Mouse (Mus musculus): ENCODE results near the gene Ercc5. TPM values are rescaled to one million over a fixed set of nuclear protein-coding genes. Genes with fewer than 3 reads are reported as not detected.

Gene Ercc5
- polyA plus RNA-seq, 1 experiment, result 66.9 TPM

- Histone ChIP-seq H3K4me1 (ENCODE audit: control insufficient read depth, insufficient read depth, low read length) (no peaks in the 10 kb centered on the region), H3K9ac (ENCODE audit: low read depth, poor library complexity, severe bottlenecking) (no peak overlapping the region), H3K27me3 (ENCODE audit: control insufficient read depth, insufficient read depth, low read length, poor library complexity, severe bottlenecking) (no peaks in the 10 kb centered on the region), H3K9me3 (replicated peaks; ENCODE audit: control insufficient read depth, insufficient read depth, low read length, poor library complexity, severe bottlenecking) (no peaks in the 10 kb centered on the region), H3K4me3 (ENCODE audit: low read depth, low read length) (no peak overlapping the region), H3K36me3 (ENCODE audit: control insufficient read depth, insufficient read depth, low read length, poor library complexity, severe bottlenecking) (no peaks in the 10 kb centered on the region), H3K27ac (ENCODE audit: insufficient read depth, low read length) (no peak overlapping the region)
- TF ChIP-seq EP300 (IDR thresholded peaks at IDR 0.05; ENCODE audit: insufficient read depth, low read depth, low read length), result no peak
- no peak for TF ChIP-seq POLR2A (IDR thresholded peaks at IDR 0.05; ENCODE audit: insufficient read depth, low read length)
- TF ChIP-seq CTCF (IDR thresholded peaks at IDR 0.05; ENCODE audit: low read depth, low read length), result no peak
Observed at GRCm38 (mm10) chr1:44186396-44186795, 38.9 kb downstream of the Ercc5 start.

GRCm38 (mm10) chr1:44198273-44199171 is 51.0 kb downstream of the Ercc5 start:
- Histone ChIP-seq H3K4me1 (ENCODE audit: control insufficient read depth, insufficient read depth, low read length) (no peaks in the 10 kb centered on the region), H3K27ac (ENCODE audit: insufficient read depth, low read length) (no peak overlapping the region), H3K4me3 (ENCODE audit: low read depth, low read length) (peak overlapping the region; percentile 62), H3K9me3 (replicated peaks; ENCODE audit: control insufficient read depth, insufficient read depth, low read length, poor library complexity, severe bottlenecking) (no peaks in the 10 kb centered on the region), H3K27me3 (ENCODE audit: control insufficient read depth, insufficient read depth, low read length, poor library complexity, severe bottlenecking) (peaks cover 2% of the 10 kb centered on the region; the same call in 1 of the 2 replicates), H3K36me3 (ENCODE audit: control insufficient read depth, insufficient read depth, low read length, poor library complexity, severe bottlenecking) (no peaks in the 10 kb centered on the region), H3K9ac (ENCODE audit: low read depth, poor library complexity, severe bottlenecking) (no peak overlapping the region)
- TF ChIP-seq CTCF (IDR thresholded peaks at IDR 0.05; ENCODE audit: low read depth, low read length) (no peak), EP300 (IDR thresholded peaks at IDR 0.05; ENCODE audit: insufficient read depth, low read depth, low read length) (no peak), POLR2A (IDR thresholded peaks at IDR 0.05; ENCODE audit: insufficient read depth, low read length) (no peak)

DNA sequence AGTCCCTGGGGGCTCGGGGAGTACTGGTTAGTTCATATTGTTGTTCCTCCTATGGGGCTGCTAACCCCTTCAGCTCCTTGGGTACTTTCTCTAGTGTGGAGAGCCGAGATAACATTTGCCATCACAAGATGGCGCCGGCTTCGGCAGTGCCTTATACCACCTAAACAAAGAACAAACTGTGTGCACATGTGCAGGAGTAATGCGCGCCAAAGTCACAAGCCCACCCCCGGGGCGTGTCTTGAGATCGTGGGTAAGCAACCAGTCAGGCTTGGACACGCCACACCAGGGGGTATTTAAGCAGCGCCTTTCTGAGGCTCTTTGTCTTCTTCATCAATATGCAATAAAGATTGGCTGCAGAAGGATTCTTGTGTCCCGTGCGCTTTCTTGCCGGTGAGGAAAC is 55.3 kb downstream of the Ercc5 start:
- Histone ChIP-seq H3K4me3 (ENCODE audit: low read depth, low read length) (no peak overlapping the region), H3K27me3 (ENCODE audit: control insufficient read depth, insufficient read depth, low read length, poor library complexity, severe bottlenecking) (peaks cover 2% of the 10 kb centered on the region; the same call in 1 of the 2 replicates), H3K9me3 (replicated peaks; ENCODE audit: control insufficient read depth, insufficient read depth, low read length, poor library complexity, severe bottlenecking) (no peaks in the 10 kb centered on the region), H3K4me1 (ENCODE audit: control insufficient read depth, insufficient read depth, low read length) (no peaks in the 10 kb centered on the region), H3K9ac (ENCODE audit: low read depth, poor library complexity, severe bottlenecking) (no peak overlapping the region), H3K27ac (ENCODE audit: insufficient read depth, low read length) (no peak overlapping the region), H3K36me3 (ENCODE audit: control insufficient read depth, insufficient read depth, low read length, poor library complexity, severe bottlenecking) (no peaks in the 10 kb centered on the region)
- TF ChIP-seq CTCF (IDR thresholded peaks at IDR 0.05; ENCODE audit: low read depth, low read length) (no peak), EP300 (IDR thresholded peaks at IDR 0.05; ENCODE audit: insufficient read depth, low read depth, low read length) (no peak), POLR2A (IDR thresholded peaks at IDR 0.05; ENCODE audit: insufficient read depth, low read length) (no peak)

GRCm38 (mm10) chr1:44214443-44214842 is 66.9 kb downstream of the Ercc5 start:
- Histone ChIP-seq H3K9me3 (replicated peaks; ENCODE audit: control insufficient read depth, insufficient read depth, low read length, poor library complexity, severe bottlenecking) (no peaks in the 10 kb centered on the region), H3K9ac (ENCODE audit: low read depth, poor library complexity, severe bottlenecking) (no peak overlapping the region), H3K4me1 (ENCODE audit: control insufficient read depth, insufficient read depth, low read length) (no peaks in the 10 kb centered on the region), H3K4me3 (ENCODE audit: low read depth, low read length) (no peak overlapping the region), H3K27ac (ENCODE audit: insufficient read depth, low read length) (no peak overlapping the region), H3K27me3 (ENCODE audit: control insufficient read depth, insufficient read depth, low read length, poor library complexity, severe bottlenecking) (no peaks in the 10 kb centered on the region; the same call in 1 of the 2 replicates), H3K36me3 (ENCODE audit: control insufficient read depth, insufficient read depth, low read length, poor library complexity, severe bottlenecking) (no peaks in the 10 kb centered on the region)
- no peak for TF ChIP-seq CTCF (IDR thresholded peaks at IDR 0.05; ENCODE audit: low read depth, low read length)
- TF ChIP-seq EP300 (IDR thresholded peaks at IDR 0.05; ENCODE audit: insufficient read depth, low read depth, low read length), result no peak
- TF ChIP-seq POLR2A (IDR thresholded peaks at IDR 0.05; ENCODE audit: insufficient read depth, low read length), result no peak

- Histone ChIP-seq H3K9ac (ENCODE audit: low read depth, poor library complexity, severe bottlenecking) (no peak overlapping the region), H3K9me3 (replicated peaks; ENCODE audit: control insufficient read depth, insufficient read depth, low read length, poor library complexity, severe bottlenecking) (no peaks in the 10 kb centered on the region), H3K27ac (ENCODE audit: insufficient read depth, low read length) (no peak overlapping the region), H3K4me1 (ENCODE audit: control insufficient read depth, insufficient read depth, low read length) (no peaks in the 10 kb centered on the region), H3K36me3 (ENCODE audit: control insufficient read depth, insufficient read depth, low read length, poor library complexity, severe bottlenecking) (no peaks in the 10 kb centered on the region), H3K27me3 (ENCODE audit: control insufficient read depth, insufficient read depth, low read length, poor library complexity, severe bottlenecking) (no peaks in the 10 kb centered on the region), H3K4me3 (ENCODE audit: low read depth, low read length) (no peak overlapping the region)
- TF ChIP-seq POLR2A (IDR thresholded peaks at IDR 0.05; ENCODE audit: insufficient read depth, low read length), result no peak
- TF ChIP-seq EP300 (IDR thresholded peaks at IDR 0.05; ENCODE audit: insufficient read depth, low read depth, low read length), result no peak
- TF ChIP-seq CTCF (IDR thresholded peaks at IDR 0.05; ENCODE audit: low read depth, low read length), result no peak
Observed at GRCm38 (mm10) chr1:44216352-44217116, 69.0 kb downstream of the Ercc5 start.

Data from ES-Bruce4 (cell line).